Mouse (Mus musculus) hindbrain, embryonic 12.5 days (tissue): ENCODE data around the gene Sugt1. TPM values are rescaled to one million over a fixed set of nuclear protein-coding genes. Genes with fewer than 3 reads are reported as not detected.

ENCODE experiments used
- ATAC-seq: fragments of 200-750 bp; cut with Nextera tagmentation; 2 replicates; pipeline ENCODE4 v1.8.0; 2017; ENCODE audit warnings: moderate TSS enrichment; ENCODE audit not compliant: low FRiP score
- H3K27ac ChIP-seq: fragments of 300-500 bp; sonication (generic); 2 replicates; pipeline ENCODE4 v1.5.1; 2016; ENCODE audit warnings: mild to moderate bottlenecking
- H3K27me3 ChIP-seq: fragments of 300-500 bp; sonication (generic); 2 replicates; pipeline ENCODE4 v1.6.1; 2016; ENCODE audit warnings: mild to moderate bottlenecking
- H3K36me3 ChIP-seq: fragments of 300-500 bp; sonication (generic); 2 replicates; pipeline ENCODE4 v1.6.1; 2016; ENCODE audit warnings: mild to moderate bottlenecking
- H3K4me1 ChIP-seq: fragments of 300-500 bp; sonication (generic); 2 replicates; pipeline ENCODE4 v1.6.1; 2016
- H3K4me2 ChIP-seq: fragments of 300-500 bp; sonication (generic); replicated peaks from 2 replicates; pipeline ENCODE4 v1.6.1; 2016; ENCODE audit warnings: mild to moderate bottlenecking
- H3K4me3 ChIP-seq: fragments of 300-500 bp; sonication (generic); 2 replicates; pipeline ENCODE4 v1.5.1; 2016; ENCODE audit warnings: mild to moderate bottlenecking
- H3K9ac ChIP-seq: fragments of 300-500 bp; sonication (generic); 2 replicates; pipeline ENCODE4 v1.6.1; 2016; ENCODE audit warnings: mild to moderate bottlenecking, moderate library complexity
- H3K9me3 ChIP-seq: fragments of 300-500 bp; sonication (generic); replicated peaks from 2 replicates; pipeline ENCODE4 v1.6.1; 2016; ENCODE audit warnings: mild to moderate bottlenecking
- WGBS: fragments of 180-500 bp; shearing (Covaris S2); methylation state at CpG from one replicate; pipeline ENCODE4 v1.1.7; 2016; 5-methylcytosine and 5-hydroxymethylcytosine counted together
- polyA plus RNA-seq: library from polyadenylated mRNA; unstranded; fragments of >200 nt; fragmentation: Nextera tagmentation; extraction: Ambion mirVana; gene quantifications from 2 replicates; pipeline ENCODE4 v1.2.1, GENCODE M21; 2016

The Sugt1 gene
- polyA plus RNA-seq, 1 experiment from 2014 or later, result 128 TPM

DNA sequence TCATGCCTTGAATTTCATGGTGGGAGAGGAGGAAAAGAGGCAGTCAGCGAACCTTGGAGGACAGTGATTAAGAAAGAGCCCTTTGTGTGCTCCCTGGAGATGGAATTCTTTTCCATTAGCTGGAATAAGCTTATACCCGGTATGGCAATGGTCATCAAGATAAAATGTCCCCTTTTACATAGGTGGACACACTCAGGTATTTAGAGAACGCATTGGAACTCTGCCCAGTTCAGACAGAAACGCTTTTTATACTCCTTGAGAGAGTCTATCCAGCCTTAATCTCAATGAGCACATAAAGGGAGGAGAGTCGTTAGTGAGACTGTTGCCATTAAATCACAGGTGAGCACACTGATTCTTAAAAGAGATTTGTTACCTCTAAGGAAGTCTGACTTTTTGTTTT is 73.0 kb downstream of the Sugt1 start:
- Histone ChIP-seq H3K4me3 (no peak overlapping the region), H3K27ac (no peak overlapping the region; the same call in 1 of the 2 replicates), H3K36me3 (no peaks in the 10 kb centered on the region), H3K4me2 (peak overlapping the region; percentile 50; the same call in 1 of the 2 replicates), H3K9me3 (no peaks in the 10 kb centered on the region), H3K27me3 (peaks cover 7% of the 10 kb centered on the region; the same call in 1 of the 2 replicates), H3K4me1 (peaks cover 30% of the 10 kb centered on the region), H3K9ac (no peak overlapping the region)
- no peak for ATAC-seq
- WGBS, result 44% methylated on average over 5 of the region's 5 CpGs

DNA sequence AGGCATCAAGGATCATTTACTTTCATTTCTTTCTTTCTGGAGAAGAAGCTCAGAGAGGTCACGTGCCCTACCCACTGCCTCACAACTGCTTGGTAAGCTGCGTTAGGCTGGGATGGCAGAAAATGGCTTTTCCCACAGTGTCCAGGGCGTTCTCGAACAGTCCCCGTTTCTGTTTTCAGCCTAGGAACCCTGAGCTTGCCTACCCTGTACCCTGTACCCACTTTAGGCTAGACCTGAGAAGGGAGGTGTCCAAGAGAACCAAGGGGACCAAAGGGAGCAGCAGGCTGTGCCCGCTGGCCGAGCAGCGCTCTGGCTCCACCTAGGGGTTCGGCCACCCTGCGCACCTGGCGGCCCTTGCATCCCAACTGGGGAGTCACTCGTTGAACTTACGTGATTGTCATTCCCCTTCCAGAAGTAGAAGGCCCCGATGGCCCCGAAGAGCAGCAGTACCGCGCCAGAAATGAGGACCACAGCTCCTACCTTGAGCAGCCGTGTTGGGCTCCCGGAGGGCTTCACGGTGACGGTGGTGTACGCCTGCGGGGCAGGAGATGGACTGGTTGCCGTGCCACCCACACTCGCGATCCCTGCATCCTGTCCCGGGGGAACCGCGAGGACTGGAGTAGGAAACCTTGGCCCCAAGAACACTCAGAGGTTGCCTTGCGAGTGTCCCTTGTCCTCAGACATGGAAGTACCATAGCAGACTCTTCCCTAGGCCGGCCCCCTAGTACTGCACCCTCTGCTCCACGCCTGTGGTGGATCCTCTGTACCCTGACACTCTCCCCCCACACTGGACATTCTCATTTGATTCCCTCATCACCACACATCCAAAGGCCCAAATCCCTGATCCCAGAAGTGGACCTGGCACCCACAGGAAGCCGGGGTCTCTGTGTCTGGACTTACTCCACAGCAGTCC is 73.8 kb downstream of the Sugt1 start:
- H3K27me3 ChIP-seq, result peaks cover 7% of the 10 kb centered on the region; the same call in 1 of the 2 replicates
- H3K4me3 ChIP-seq, result peak overlapping the region; percentile 20
- H3K9ac ChIP-seq, result peak overlapping the region; percentile 39

DNA sequence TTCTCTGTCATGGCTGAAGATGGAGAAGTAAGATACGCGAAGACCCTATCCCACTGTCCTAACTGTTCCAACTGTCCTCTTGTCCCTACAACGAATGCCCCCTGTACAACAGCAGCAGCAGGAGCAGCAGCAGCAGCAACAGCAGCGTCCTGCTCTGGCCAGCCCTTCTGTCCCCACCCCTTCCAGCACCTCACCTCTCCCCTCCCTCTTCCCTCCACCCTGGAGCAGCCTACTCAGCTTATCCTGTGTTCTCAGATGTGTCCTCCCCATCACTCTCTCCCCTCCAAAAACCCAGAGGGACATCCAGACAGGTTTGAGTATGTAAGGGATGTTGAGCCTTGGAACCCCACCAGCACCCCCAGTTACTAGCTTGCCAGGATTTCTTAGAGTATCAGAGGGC is 74.5 kb downstream of the Sugt1 start, which contains the start of gene Cnmd:
Cnmd (minus strand) TSS at position 170 of the 400 bp plus-strand sequence.
- Histone ChIP-seq H3K4me2 (peak within 1 kb of the TSS; percentile 50), H3K36me3 (no peaks in the 10 kb centered on the region), H3K4me1 (peaks cover 30% of the 10 kb centered on the region), H3K9me3 (no peaks in the 10 kb centered on the region), H3K9ac (peak within 1 kb of the TSS; percentile 39), H3K27ac (peak within 1 kb of the TSS; percentile 57; the same call in 1 of the 2 replicates), H3K4me3 (peak within 1 kb of the TSS; percentile 20), H3K27me3 (peaks cover 7% of the 10 kb centered on the region; the same call in 1 of the 2 replicates)
- no peak for ATAC-seq
- WGBS, result 59% methylated on average over 4 of the region's 4 CpGs

More for the DNA sequence above, 73.8 kb downstream of the Sugt1 start:
- Histone ChIP-seq H3K27ac (peak overlapping the region; percentile 57; the same call in 1 of the 2 replicates), H3K36me3 (no peaks in the 10 kb centered on the region), H3K9me3 (no peaks in the 10 kb centered on the region), H3K4me2 (peak overlapping the region; percentile 50), H3K4me1 (peaks cover 30% of the 10 kb centered on the region)
- ATAC-seq, result peak; percentile 75
- 16% methylated on average over 33 of the region's 33 CpGs for WGBS

DNA sequence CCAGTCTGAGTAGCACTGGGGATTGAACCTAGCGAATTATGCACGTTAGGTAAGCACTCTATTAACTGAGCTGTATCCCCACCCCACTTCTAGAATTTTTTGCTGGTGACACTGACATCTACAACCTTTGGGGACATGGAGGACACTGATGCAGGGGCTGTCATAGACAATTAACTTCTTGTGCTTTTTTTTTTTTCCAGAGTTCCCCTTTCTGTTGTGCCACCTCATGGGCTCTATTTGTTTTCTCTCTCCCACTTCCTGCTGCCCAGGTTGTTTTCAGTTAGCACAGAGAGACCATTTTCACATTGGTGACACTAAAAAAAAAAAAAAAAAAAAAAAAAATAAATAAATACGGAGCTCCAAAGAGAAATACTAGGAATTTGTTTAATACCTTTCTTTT is 83.5 kb downstream of the Sugt1 start:
- H3K27ac ChIP-seq, result no peak overlapping the region
- ATAC-seq, result no peak
- no peak overlapping the region for H3K9ac ChIP-seq
- no peaks in the 10 kb centered on the region for H3K9me3 ChIP-seq
- no peak overlapping the region for H3K4me3 ChIP-seq
- H3K27me3 ChIP-seq, result no peaks in the 10 kb centered on the region
- WGBS, result 81% methylated on average over 3 of the region's 3 CpGs
- H3K4me2 ChIP-seq, result no peak overlapping the region
- no peaks in the 10 kb centered on the region for H3K36me3 ChIP-seq
- peaks cover 18% of the 10 kb centered on the region for H3K4me1 ChIP-seq

DNA sequence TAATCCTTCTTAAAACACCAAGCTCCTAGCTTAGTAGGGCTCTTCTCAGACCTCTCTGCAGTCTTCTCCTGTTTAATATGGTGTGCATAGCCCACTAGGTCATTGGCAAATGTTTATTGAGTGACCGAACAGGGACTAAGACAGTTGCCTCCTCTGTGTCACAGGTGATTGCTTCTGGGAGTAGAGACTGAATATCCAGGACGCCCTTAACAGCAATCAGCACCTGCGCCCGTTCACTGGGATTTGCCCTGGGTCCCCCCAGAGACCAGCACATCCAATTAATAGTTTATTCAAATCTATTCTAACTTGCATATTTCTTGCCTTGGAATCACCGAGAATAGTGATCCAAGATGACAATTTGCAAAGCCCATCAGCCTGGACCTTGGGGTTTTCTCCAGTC is 85.1 kb downstream of the Sugt1 start:
- ATAC-seq, result peak; percentile 47
- H3K4me2 ChIP-seq, result no peak overlapping the region
- no peaks in the 10 kb centered on the region for H3K27me3 ChIP-seq
- WGBS, result 59% methylated on average over 5 of the region's 5 CpGs
- H3K4me3 ChIP-seq, result no peak overlapping the region
- H3K9me3 ChIP-seq, result no peaks in the 10 kb centered on the region
- H3K27ac ChIP-seq, result peak overlapping the region; percentile 62; the same call in 1 of the 2 replicates
- H3K4me1 ChIP-seq, result peaks cover 29% of the 10 kb centered on the region
- H3K36me3 ChIP-seq, result no peaks in the 10 kb centered on the region
- H3K9ac ChIP-seq, result no peak overlapping the region

DNA sequence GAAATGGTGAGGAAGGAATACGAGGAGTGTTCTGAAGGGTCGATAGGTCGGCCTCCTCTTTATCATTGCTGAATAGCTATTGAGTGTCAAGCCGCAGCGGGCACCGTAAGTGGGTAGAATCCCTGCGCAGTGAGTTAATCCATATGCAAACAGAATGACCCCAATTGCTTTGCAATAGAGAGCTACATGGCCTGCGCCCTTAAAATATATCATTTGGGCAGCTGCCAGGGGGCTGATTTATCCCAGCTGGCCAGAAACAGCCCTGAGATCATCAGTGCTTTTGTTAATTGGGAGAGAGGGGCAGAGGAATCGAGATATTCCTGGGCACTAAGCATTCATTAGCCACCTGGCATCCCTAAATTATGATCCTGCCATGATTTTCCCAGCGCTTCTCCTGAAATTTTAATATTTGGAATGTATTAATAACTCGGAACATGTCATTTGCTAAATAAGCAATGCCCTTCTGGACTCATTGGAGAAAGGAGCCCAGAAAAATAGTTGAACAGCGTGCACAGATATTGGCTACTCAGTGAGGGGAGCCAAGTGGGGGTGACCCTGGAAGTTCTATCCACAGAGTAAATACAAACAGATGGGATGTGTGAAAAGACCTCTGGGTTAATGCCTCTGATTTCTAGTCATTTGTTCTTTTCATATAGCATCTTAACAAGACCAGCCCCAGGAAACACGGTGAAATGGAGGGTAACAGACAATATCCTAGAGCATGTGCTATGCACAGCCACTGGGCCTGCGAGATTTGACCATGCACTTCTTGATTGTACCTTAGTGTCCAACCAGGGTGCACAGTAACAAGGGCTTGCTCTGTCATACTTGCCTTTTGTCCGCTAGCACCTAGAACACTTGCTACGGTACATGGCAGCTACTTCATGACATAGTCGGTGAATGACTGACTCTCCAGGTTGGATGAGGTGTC is 85.9 kb downstream of the Sugt1 start:
- no peaks in the 10 kb centered on the region for H3K27me3 ChIP-seq
- peak; percentile 82 for ATAC-seq
- no peaks in the 10 kb centered on the region for H3K9me3 ChIP-seq
- H3K27ac ChIP-seq, result peak overlapping the region; percentile 62
- no peak overlapping the region for H3K9ac ChIP-seq
- peaks cover 31% of the 10 kb centered on the region for H3K4me1 ChIP-seq
- H3K4me3 ChIP-seq, result no peak overlapping the region
- H3K4me2 ChIP-seq, result no peak overlapping the region
- no peaks in the 10 kb centered on the region for H3K36me3 ChIP-seq
- 50% methylated on average over 17 of the region's 17 CpGs for WGBS

DNA sequence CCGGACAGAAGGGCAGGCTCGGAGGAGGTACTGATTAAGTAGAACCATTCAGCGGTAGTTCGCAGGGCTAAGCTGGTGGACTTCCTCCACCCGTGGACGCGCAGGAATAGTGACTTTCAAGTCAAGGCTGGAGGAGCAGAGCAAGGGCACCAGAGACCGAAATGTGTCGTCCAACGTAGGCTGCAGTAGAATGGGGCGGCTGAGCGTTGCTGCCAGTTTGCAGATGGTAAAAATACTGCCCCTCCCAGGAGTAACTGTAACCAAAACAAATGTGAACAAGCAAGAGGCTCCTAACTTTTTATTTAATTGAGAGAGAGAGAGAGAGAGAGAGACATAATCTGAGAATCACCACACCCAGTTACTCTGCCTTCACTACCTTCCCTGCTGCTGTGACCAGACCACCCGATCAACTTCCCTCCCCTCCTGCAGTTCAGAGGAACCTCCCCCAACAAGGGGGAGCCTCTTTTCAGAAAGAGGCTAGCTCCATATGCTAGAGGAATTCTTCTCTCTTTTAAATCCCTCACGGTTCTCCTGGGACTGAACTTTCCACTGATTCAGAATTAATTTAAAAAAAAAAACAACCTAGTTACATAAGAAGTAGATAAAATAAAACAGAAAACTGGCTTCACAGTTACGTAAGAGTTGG is 89.7 kb downstream of the Sugt1 start:
- no peaks in the 10 kb centered on the region for H3K27me3 ChIP-seq
- no peak for ATAC-seq
- 39% methylated on average over 15 of the region's 15 CpGs for WGBS
- no peak overlapping the region for H3K4me3 ChIP-seq
- H3K9me3 ChIP-seq, result no peaks in the 10 kb centered on the region
- H3K9ac ChIP-seq, result no peak overlapping the region
- H3K4me2 ChIP-seq, result 0 out of 2 replicates have a peak overlapping the region, but pooled peaks have one; percentile 13
- H3K4me1 ChIP-seq, result peaks cover 27% of the 10 kb centered on the region
- peak overlapping the region; percentile 9; the same call in 1 of the 2 replicates for H3K27ac ChIP-seq
- no peaks in the 10 kb centered on the region for H3K36me3 ChIP-seq

DNA sequence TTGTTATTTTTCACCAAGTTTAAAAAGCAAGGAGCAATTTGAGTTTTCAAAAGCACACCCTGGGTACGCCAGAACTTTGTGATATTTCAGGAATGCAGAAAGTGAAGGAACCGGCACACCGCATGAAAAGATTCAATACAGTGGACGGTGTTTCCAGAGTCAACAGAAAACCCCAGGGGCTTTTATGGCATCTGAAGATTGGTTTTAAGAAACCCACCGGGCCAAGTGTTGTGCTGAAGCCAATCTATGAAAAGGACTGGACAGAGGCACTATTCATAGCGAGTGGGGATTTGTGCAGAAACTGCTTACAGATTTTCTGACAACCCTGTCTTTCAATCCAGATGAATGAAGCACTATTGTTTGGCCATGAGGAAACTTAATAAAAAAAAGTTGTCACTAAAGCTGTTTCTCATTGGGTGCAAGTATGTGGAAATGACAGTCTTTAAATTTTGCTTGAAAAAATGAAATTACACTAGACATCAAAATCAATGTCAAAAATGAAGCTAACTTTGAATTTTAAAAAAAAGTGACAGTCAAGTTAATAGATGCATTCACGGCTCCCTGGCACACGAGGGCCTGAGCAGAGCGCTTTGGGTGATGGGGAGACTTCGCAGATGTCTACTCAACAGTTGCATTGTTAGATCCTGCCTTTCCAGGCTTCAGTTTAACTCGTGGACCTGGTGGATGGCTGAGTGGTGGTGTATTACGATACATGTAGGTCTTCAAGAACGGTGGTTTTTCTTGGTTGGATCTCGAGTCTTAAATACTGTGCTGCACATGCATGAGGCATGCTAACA is 90.6 kb downstream of the Sugt1 start:
- WGBS, result 40% methylated on average over 14 of the region's 14 CpGs
- Histone ChIP-seq H3K27ac (peak overlapping the region; percentile 64; the same call in 1 of the 2 replicates), H3K9me3 (no peaks in the 10 kb centered on the region), H3K9ac (no peak overlapping the region), H3K36me3 (no peaks in the 10 kb centered on the region), H3K4me3 (no peak overlapping the region), H3K4me1 (peaks cover 20% of the 10 kb centered on the region), H3K4me2 (no peak overlapping the region), H3K27me3 (no peaks in the 10 kb centered on the region)
- no peak for ATAC-seq

DNA sequence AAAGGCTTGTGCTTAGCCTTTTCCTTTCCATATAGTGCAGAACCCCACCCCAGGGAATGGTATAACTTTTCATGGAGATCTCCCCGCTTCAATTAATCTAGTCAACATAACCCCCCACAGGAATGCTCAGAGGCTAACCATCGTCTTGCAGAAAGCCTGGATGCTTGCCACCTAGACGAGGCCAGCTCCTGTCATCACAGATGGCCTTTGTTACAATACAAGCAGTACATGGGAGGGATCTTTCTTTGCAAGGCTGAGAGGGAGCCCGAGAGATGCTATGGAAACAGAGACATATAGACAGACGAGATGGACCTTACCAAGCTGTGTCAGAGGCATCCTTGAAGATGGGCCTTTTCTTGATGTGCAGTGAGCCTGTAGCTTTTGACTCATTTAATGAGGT is 93.2 kb downstream of the Sugt1 start:
- Histone ChIP-seq H3K9ac (no peak overlapping the region), H3K4me1 (peaks cover 13% of the 10 kb centered on the region), H3K4me2 (no peak overlapping the region), H3K4me3 (no peak overlapping the region), H3K27me3 (no peaks in the 10 kb centered on the region), H3K36me3 (no peaks in the 10 kb centered on the region), H3K9me3 (no peaks in the 10 kb centered on the region), H3K27ac (no peak overlapping the region)
- 51% methylated on average over 5 of the region's 5 CpGs for WGBS
- no peak for ATAC-seq
